Mouse (Mus musculus) right cerebral cortex, adult 18-20 months (tissue): ENCODE results near the gene Chst15.

Source experiments
- DNase-seq: peaks from one replicate; pipeline ENCODE4 v3.0.0; 2022; ENCODE audit warnings: mixed read lengths

Gene Chst15

DNA sequence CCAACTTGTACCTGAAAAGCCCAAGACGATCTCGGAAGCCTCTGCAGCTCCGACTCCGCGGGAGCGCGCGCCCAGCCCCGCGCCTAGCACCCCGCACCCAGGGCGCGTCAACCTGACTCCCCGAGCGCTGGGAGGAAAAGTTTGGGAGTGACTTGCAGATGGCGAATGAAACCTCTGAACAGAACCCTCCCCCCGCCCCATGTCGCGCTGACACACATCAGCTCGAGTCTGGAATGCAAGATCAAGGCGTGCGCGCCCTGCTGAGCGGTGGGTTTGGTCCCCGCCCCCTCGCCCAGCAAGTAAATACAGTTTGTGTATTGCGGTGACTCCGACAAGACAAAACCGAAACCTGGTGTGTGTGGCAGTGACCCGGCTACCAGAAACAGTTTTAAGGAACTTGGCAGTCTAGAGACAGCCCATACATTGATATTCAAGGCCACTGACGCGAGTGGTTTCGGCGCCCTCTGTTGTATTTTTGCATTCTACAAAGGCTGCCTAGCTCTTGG is at the start of gene Chst15:
Gene Chst15, minus strand, starts transcription at position 193 of the 506 bp plus-strand sequence.
- DNase-seq, result peak; percentile 59

DNA sequence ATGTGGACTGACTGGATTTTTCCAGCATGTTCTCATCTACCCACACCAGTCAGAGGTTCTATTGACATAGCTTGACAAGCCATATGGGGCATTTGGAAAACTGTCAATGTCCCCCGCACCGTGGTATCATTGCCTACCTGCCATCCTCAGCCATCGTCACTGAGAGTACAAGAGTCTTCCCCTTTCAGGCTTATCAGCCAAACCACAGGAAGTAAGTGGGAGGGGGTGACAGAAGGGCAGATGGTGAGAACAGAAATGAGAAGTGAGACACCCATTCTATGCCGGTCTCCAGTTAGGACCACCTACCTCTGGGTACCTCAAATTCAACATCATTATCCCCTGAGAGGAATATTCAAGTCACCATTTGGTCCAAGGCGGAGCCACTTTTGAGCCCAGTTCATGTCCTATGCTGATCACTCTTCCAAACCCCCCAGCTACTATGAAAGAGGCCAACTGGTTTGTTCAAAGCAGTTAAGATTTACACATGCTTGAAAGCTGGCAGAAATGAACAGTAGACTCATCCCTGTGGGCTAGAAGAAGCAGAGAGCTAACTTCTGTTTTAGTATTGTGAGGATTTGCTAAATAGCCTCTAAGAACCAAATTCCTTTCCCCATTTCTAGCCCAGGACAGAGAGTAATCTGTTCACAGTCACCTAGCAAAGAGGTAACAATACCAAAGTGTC is 48.8 kb upstream of the Chst15 start:
- no peak for DNase-seq

DNA sequence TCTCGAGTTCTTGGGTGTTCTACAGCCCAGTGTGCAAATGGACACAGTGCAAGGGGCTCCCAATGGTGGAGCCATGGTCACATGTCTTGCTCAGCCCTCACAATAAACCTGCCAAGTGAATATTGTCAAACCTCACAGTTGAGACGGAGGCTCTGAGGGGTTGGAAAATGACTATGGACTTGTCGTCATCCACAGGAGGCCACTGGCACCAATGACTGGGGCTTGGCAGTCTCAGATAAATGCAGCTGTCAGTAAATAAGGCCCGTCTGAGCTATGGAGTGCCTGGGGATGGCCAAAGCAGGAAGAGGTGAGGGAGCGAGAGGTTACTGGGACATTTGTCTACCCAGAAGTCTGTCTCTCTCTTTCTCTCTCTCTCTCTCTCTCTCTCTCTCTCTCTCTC is 48.1 kb upstream of the Chst15 start:
- no peak for DNase-seq

DNA sequence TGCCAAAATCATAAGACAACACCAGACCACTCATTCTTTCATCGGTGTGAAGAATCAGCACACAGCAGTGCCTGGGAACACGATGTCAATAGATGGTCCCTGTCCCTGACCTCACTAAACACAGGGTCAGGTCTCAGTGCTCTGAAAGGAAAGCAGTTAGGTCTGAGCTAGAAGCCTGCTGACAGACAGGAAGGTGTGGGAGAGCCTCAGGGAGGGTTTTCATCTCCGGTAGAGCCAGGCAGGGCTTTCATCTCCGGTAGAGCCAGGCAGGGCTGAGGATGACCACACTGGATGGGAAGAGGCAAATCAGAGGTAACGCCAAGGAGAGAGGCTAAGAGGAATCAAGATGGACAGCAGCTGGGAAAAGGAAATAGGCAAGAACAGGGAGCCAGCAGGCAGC is 47.5 kb upstream of the Chst15 start:
- DNase-seq, result no peak

DNA sequence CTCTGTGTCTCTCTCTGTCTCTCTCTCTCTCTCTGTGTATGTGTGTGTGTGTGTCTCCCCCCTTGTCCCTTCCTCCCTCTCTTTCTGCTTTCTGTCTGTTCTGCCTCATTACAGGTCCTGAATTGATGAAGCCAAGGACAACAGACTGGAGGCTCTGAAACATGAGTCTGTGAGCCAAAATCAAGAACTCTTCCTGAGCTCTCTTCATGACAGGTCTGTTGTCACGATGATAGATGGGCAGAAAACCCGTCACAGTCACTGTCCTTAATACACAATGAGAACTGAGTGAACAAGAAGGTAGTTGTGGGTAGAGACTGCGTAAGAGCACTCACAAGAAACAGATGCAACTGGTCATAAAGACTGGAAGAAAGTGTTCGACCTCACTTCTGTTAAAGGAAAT is 43.3 kb upstream of the Chst15 start:
- no peak for DNase-seq

DNA sequence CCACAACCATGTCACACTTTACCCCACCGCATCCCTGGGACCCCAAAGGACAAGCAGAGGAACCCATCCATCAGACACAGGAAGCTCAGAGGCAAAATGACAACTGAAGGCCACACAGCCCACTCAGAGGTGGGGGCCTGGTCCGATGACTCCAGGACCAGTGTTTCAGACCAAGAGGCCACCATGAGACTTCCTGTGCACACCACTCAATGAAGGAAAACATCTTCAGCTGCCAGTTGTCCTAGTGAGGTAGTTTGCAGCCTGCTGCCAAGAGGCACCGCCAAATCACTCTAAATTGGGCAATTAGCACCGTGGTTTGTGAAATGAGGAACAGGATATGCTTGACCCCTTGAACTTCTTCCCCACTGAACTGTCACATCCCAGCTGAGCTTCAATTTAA is 41.7 kb upstream of the Chst15 start:
- DNase-seq, result no peak

DNA sequence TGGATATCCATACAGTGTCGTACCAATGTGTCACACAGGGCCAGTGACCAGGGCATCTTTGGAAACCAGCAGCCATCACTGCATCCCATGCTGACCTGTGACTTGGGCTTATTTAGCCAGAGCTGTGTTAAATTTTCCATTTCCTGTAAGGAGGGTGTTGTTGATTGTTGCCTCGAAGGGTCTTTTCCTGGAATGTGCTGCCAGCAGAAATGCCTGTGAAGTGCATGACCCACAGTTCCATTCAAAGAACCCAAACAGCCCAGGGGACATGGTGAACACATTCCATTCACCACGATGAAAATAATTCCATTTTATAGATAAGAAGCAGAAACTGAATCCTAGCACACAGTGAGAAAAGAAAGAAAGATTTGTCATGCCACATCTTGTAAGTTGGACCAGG is 41.2 kb upstream of the Chst15 start:
- DNase-seq, result no peak

DNA sequence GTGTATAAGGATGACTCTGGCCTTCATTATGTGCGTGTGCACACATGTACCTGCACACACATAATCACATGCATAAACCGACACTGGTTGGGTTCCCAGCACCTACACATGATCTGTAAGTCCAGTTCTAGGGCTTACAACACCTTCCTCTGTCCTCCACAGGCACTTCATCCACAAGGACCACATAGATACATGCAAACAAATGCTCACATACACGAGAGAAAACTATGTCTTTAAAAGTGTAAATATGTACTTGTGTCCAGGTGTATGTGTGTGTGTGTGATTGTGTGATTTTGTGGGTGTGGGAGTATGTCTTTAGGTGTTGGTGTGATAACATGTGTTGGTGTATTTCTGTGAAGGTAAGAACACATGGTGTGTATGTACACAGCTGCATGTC is 40.8 kb upstream of the Chst15 start:
- DNase-seq, result no peak

DNA sequence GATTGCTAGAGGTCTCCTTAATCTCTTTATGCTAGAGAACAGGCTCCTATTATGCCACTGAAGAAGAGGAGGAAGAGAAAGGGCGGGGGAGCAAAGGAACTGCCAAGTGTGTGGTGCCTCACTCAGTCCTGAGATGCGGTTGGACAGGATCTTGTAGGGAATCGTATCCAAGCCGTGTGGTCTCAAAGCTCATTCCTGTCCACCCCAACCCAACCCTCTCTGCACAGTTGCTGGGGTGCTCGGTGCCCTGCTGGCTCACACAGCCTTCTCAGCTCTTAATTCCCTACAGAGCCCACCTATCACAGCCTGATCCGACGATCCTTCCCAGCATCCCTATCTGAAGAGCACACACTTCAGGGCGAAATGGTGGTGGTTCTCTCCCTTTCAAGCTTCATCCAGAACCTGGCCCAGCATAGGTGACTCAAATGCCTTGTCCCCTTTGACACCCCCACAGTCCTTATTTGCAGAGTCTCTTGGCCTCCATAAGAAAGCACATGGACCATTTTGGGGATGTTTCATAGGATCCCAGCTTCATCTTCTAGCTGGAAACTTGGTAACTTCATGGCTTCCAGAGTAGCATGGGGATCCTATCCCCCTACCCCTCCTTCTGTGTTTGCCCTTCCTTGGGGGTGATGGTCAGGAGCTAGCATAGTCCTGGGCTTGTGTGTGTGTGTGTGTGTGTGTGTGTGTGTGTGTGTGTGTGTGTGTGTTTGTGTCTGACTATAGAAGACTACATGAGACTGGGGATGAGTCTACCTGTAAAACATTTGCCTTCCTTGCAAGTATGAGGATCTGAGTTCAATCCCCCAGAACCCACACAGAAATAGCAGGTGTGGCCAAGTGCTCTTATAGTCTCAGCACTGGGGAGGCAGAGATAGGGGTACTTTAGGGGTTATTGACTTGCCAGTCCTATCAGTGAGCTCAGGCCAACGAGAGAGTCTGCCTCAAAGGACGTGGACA is 40.1 kb upstream of the Chst15 start:
- DNase-seq, result no peak

DNA sequence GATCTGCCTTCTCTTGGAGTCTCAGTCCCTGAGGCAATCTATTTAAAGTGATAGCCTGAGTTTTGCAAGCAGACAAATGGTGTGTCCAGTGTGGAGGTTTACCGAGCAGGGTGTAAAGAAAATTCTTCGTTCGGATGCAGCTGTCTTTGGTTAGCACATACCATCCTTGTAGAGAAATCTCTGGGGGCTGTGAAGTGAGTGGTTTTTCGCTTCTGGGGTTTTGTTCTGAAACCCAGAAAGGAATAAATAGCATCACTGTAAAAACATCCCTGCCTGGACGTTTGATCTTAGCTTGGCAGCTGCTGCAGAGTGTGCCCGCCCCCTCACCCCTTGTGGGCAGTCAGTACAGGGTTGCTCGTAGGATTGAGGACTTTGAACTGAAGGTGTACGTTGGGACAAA is 39.2 kb upstream of the Chst15 start:
- DNase-seq, result peak; percentile 44

DNA sequence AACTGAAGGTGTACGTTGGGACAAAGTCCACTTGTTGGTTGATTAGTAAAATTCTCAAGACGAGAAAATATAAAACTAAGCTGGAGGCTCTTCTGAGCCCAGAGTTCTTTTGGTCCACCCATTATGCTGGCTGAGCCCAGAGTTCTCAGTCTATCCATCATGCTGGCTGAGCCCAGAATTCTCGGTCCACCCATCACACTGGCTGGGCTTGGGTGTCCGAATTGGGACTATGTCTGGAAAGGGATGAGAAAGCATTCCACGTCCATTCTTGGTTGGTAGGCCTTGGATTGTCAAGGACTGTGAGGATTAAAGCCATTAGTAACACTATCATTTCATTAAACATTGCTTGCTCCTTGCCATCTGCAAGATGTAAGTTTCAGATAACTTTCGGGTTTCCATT is 38.7 kb upstream of the Chst15 start:
- DNase-seq, result no peak

DNA sequence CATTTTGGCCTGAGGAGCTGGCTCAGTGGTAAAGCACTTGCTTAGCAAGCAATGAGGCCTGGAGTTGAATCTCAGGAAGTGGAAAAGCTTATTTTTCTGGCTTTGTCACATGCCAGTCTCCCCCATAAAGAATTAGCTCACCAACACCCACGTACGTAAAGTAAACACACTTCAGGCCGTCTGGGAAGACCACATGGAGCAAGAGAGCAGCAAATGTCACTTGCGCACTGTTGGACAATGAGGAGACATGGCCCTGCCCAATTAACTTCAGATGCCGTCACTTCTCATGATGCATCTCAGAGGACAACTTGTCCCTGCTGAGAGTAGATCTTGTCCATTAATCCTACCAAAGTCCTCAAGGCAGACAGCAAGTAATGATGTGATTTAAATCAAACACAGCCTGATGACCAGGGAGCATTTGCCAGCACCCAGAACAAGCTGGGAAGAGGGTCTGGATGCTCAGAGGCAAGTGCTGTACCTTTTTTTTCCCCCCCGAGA is 32.1 kb upstream of the Chst15 start:
- DNase-seq, result no peak

DNA sequence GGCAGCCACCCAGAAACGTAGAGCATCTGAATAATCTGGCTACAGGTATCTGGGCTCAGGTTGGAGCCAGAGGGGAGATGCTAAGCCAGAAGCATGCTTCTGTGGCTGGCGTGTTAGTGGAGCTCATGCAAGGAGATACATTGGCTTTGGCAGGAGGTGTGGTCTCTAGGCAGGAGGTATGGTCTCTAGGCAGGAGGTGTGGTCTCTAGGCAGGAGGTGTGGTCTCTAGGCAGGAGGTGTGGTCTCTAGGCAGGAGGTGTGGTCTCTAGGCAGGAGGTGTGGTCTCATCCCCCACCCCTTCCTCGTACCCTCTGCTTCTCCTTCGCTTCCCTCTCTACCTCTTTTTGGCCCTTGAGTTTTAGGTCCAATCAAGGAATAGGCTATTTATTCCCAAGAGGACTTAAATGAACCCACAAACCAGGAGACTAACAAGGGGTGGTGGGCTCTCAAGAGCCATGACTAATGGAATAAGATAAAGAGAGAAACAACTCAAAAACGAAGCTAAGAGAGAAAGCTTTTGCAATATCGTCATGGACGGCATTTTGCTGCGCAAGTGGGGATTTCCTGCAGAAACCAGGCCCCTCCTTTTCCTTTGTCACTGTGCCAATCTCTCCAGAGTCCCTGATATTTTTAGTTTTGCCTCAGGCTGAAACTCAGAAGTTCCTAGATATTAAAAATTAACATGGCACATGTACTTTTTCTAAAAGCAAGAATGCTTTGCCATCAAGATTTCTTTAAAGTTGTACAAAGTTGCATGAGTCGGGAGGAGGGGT is 30.4 kb upstream of the Chst15 start:
- DNase-seq, result no peak

DNA sequence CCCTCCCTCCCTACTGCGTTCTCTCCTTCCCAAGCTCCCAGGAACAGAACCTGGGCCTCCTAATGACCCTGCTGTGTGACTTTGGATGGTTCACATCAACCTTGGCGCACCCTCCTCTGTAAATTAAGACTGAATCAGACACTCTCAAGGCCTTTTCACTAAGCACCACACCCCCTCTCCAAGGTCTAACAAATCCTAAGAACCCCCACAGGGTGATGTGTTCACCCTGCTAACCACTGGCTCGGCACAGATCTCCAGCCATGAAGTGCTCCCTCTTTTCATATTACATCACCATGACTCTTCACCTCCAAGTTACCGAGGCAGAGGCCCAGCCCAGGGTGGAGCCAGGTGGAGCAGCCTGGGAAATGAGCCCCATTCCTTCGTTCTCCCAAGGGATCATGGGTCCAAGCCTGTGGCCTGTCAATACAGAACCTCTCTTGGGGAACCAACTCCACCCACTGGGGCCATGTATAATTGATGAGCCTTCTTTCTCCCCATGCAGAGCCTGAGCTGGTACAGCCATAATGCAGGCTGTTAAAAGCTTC is 28.6 kb upstream of the Chst15 start:
- DNase-seq, result no peak

DNA sequence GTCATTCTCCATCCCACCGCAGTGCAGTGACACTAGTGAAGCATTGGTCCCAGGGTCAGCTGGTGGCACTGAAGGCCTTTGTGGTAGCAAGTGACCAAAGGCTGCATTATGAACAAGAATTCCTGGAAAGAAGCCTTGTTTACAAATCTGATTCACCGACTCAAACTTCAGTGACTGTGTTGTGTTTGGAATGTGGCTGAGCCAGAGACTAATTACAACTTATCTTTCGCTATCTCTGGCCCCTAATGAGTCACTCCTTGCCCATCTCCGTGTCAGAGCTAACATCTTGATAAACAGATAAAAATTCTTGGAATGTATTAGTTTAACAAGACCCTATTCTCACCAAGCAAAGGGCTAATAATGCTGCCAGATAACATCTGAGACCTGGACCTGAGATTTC is 27.6 kb upstream of the Chst15 start:
- no peak for DNase-seq

DNA sequence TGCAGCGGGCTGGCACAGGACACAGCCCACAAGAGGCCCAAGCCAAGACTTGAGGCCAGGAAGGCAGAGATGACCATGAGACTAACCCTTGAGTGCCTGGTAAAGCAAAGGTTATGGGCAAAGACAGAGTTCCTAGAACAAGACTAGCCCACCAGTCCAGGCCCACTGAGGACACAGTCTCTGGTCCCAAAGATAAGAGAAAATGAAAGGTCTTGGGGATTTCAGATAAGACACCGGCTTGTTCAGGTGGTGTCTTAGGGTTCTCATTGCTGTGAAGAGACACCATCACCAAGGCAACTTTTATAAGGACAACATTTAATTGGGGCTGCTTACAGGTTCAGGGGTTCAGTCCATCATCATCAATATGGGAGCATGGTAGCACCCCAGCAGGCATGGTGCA is 26.9 kb upstream of the Chst15 start:
- no peak for DNase-seq

DNA sequence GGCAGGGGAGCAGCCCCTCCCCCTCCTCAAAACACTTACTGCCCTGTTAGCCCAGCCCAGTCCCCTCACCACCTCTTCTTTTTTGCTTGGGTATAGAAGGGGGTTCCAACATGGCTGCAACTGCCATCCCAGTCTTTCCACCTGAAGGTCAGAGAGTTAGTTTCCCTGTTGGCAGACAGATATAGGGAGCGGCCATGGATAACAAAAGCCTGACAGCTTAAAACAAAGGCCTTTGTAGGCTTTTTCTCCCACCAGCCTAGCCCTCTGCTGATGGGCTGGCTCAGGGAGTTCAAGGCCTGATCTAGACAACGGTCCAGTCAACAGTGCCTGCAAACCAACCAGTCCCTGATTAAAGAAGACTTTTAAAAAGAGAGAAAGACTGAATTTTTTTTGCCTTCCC is 26.1 kb upstream of the Chst15 start:
- no peak for DNase-seq

DNA sequence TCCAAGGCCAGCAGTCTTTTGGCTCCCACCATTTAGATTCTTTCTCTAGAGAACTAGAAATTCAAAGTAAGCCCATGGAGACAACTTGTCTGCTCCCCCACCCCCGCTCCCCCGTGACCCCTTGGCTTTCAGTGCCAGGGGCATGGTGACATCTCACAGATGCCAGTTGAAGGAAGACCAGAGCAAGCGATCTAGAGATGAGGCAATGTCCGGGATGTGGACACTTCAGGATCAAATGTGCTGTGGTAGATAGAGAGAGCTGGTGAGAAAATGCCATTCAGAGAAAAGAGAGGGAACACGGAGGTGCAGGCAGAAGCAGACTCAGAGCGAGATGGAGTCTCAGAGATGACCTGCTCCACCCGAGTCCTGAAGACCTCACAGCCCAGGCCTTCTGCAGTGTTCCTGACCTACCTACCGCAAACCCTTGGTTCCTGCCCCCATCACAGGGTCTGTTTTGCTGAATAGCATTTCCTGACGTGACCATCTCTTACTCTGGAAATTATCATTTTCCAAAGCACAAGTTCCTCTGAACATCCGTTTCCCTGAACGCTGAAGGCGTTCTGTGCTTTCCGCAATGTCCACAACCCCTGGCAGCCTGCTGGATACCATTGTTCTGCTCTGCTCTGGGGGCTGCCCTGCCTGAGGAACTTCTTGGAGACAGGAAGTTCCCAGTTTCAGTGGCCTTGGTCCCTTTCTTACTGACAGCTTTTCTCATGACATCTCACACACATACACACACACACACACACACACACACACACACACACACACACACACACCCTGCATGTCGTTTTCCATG is 22.2 kb upstream of the Chst15 start:
- no peak for DNase-seq

DNA sequence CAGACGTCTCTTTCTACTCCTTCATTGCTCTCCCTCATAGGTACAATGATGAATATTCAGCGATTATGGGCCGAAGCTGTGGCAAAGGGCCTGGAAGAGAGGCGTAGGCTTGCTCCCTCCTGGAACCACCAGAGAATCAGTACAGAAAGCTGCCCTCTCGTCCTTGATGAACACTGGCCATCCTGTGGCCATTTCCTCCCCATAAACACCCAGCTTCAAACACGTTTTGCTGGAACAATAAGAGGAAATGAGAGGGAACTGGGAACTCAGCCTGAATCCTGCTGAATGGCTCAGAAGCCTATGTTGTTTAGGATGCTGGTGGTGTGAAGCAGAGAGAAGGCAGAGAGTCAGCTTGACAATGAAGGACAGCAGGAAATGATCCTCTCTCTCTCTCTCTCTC is 21.3 kb upstream of the Chst15 start:
- DNase-seq, result no peak

DNA sequence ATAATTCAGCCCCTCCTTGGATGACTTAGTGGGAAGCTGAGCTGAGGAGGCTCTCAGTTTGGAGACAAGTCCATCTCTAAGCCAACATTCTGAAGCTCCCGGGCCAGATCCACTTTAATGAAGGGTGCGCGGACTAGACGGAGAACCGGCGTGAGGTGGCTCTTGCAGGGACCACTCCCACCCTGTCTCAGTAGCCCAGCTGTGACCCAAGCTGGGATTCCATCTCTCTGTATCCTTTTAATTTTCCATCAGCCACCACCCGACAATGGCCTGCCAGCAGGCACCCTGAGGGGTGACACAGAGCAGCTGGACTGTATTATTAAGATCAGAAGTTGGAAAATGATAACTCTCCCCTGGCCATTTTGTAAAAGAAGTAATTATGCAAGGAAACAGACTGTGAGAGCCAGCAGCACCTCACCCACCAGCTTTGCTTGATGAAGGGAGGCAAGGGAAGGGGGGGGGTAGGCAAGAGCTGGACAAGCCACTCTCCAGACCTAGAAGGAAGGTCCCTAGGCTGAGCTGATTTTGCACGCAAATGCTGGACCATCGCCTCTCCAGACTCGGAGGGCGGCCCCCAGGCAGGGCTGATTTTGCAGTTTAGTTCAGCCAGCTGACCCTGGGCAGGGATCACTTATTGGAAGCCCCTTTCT is 20.4 kb upstream of the Chst15 start:
- DNase-seq, result no peak

DNA sequence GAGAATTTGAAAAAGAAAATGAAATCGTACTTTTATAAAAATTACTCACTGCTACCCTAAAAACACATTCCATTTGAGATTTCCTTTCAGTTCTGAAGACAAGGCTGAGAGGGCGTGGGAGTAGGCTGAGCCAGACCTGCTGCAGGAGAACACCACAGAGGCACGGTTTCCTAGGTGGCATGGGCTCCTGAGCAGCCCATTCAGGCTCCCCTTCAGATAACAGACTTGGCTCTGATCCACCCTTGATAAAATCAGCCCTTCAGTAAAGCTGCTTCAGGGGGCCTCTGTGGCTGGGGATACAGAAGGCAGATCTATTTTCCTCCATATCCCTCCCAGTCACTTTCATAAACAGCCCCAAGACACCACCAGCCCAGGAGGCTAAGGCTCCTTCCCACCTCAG is 19.8 kb upstream of the Chst15 start:
- peak; percentile 77 for DNase-seq
